Mouse (Mus musculus) left cerebral cortex, postnatal 14 days (tissue): ENCODE data around the gene N4bp1. TPM values are rescaled to one million over a fixed set of nuclear protein-coding genes. Genes with fewer than 3 reads are reported as not detected.

Source experiments
- DNase-seq, 2 experiments: peaks; one replicate each; pipeline ENCODE4 v3.0.0; 2021 to 2022; ENCODE audit warnings: low spot score in 2 of 2, mixed read lengths in 1 of 2
- intact Hi-C: fragments of 180-260 bp; cut with DNase I; formaldehyde crosslinking; loops from one replicate; pipeline ENCODE4 v1.15.1; 2025
- total RNA-seq, 2 experiments: library from RNA; stranded (reverse); gene quantifications; 2 replicates each; pipeline ENCODE4 v1.2.3; 2021

Gene N4bp1
- total RNA-seq, 2 experiments from 2014 or later, result 24.8 to 26.3 TPM

- intact Hi-C loops, result loop anchor here (5.0 kb wide), 3 partner anchors 95 to 315 kb away; no protein-coding TSS in a partner anchor
- DNase-seq, result no peak
These were observed 17.6 kb upstream of the N4bp1 start for GRCm38 (mm10) chr8:86902656-86903055.

- DNase-seq, result no peak
- intact Hi-C loops, result loop anchor here (5.0 kb wide), 3 partner anchors 95 to 315 kb away; no protein-coding TSS in a partner anchor
These were observed 16.9 kb upstream of the N4bp1 start for GRCm38 (mm10) chr8:86901972-86902371.

- no peak for DNase-seq
- intact Hi-C loops, result no loop called here
These were observed 12.8 kb upstream of the N4bp1 start for GRCm38 (mm10) chr8:86897726-86898419.

DNA sequence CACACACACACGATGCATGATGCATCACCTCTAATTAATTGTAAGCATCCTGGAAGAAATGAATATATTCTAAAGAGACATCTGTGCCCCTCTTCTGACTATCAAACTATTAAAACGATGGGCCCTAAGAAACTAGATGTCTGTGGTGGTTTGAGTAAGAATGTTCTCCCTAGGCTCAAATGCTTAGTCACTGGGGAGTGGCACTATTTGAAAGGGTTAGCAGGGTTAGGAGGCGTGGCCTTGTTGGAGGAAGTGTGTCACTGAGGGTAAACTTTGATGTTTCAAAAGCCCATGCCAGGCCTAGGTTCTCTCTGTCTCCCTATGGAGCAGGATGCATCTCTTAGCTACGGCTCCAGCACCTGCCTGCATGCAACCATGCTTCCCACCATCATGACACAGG, 10.3 kb upstream of the N4bp1 start:
- no peak for DNase-seq
- intact Hi-C loops, result no loop called here

DNA sequence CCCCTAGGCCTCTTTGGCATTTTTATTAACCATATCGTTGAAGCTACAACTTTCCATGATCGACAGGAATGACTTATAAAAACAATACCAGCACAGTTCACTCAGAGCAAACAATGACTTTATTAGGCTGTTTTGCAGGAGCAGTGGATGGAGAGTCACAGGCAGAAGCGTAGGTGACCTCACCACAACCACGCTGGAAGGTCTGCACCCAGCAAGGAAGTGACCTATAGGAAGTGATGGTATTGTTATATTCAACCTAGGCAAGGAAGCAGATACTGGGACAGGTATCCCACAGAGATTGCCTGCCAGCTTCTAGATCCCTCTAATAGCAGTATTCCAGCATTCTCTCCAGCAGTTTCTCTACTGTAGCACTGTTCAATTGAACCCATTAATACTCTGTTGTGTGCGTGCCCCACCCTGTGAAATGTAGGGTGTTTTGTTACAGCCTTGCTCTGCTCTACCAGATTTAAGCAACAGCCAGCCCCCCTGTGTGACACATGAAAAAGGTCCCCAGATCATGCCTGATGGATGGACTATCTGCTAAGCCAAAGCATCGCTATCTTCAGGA, 9.2 kb upstream of the N4bp1 start:
- no peak for DNase-seq
- intact Hi-C loops, result no loop called here

DNA sequence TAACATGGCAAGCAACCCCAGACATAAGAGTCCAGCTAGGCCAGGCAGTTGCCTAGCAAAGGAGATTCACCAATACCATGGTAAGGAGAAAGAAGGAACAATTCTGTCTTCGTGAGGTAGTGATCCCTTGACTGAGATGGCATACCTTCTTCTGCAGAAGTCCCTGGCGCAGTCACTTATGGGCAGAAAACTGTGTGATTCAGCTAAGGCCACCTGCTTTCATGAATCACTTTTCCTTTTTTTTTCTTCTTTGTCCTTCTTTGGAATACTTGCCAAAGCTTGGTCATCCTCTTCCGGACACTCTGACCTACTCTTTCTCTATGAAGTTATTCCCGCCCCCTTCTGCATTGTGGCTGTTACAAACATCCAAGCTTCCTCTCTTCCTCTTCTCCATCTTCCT, 8.5 kb upstream of the N4bp1 start:
- no peak for DNase-seq
- intact Hi-C loops, result no loop called here

DNA sequence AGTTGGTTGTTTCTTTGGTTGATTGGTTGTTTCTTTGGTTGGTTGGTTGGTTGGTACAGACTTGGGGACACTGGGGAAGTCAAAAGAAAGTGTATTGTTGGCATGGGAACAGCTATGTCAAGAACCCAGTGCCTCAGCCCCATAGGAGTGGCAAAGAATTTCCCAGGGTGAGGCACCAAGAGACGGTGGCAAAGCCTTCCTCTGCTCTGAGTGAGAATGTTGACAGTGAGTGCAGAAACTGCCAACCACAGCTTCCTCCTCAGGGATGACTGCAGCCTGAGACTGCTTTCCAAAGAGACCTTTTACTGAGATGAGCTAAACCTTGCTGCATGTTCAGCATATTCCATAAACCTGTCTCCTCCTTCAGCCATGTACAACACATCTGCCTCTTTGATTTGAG, 6.5 kb upstream of the N4bp1 start:
- DNase-seq, result no peak
- intact Hi-C loops, result no loop called here

GRCm38 (mm10) chr8:86888058-86888939, 3.2 kb upstream of the N4bp1 start:
- intact Hi-C loops, result loop anchor here (10.0 kb wide), 1 partner anchor 143 kb away; the partner anchor contains the start of genes Gm10638 and Siah1a
- DNase-seq, result no peak

GRCm38 (mm10) chr8:86884067-86884466, 991 bp downstream of the N4bp1 start:
- intact Hi-C loops, result loop anchor here (10.0 kb wide), 1 partner anchor 139 kb away; the partner anchor contains the start of genes Gm10638 and Siah1a
- DNase-seq, result peak; percentile 13 to 41

DNA sequence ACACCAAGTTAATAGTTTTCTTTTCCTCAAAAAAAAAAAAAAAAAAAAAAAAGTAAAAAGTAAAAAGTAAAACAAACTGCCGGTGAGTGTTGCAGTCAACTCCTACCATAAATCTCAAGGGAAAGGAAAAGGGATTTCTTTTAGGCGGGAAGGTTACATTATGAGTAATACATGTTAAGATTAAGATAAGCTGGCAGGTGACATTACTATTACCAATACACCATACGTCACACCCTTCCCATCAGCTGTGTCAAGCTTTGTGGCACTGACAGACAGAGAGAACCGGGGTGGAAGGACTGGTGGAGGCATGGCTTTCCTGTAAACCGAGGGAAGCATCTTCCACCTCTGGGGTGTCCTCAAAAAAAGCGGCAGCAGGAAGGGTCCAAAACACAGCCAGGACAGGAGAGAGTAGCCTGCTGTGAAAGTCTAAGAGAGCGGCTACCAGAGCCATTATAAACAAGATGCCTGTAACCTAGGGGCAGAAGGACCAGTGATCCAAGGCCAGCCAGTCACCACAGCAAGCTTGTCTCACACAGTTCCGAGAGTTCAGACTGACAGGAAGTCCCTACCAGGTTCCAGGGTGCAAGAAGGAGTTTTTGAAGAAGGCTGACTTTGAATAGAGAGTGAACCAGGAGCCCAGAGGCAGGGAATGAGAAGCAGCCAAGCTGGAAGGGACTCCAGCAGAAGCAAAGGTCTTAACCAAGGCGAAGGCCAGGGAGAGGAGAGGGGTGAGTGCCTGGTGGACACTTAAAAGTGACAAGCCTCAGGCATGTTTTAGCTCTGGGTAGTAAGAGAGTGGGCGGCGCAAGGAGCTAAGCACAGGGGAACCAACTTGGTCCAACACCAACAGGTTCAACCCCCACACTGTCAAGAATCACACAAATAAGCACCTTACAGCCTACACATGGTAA, 2.2 kb downstream of the N4bp1 start:
- intact Hi-C loops, result loop anchor here (10.0 kb wide), 1 partner anchor 138 kb away; the partner anchor contains the start of genes Gm10638 and Siah1a
- no peak for DNase-seq

DNA sequence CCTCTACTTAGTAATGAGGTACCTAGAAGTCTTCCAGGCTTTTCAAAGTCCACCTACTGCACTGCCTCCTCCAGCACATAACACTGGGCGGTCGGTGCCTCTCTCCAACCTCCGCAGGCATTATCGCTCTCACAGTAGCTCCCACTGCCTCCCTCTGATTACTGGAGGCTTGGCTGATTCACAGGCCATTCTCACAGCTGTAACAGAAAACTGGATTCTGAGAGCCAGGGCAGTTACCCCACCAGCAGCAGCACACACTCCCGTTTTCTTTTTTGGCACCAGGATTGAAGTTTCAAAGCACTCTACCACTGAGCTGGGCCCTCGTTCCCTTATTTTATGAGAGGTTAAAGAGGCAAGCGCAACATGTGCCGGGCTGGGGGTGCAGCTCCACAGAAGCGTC, 3.1 kb downstream of the N4bp1 start:
- DNase-seq, result no peak
- intact Hi-C loops, result loop anchor here (10.0 kb wide), 1 partner anchor 137 kb away; the partner anchor contains the start of genes Gm10638 and Siah1a

DNA sequence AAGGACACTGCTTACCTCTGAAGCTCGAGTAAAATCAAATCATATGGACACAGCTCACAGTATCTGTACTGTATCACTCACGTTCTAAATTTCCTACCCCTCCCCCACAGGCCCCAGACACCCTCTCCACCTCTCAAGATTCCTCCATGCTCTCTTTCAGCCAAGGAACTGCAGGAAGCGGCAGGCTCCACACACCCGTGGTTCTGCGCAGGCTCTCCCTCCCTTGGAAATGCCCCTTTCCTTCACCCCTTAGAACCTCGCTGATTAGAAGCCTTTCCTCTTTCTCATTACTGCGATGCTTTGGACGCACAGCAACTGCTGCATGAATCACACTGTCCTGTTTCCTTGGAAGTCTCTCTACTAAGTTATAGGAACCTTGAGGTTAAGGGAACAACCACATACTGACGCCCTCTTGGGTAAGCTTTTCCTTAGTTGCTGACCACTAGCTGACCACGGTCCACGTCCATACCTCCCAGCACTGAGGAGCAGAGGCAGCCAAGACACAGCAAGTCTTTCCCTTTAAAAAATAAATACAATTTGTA, 3.9 kb downstream of the N4bp1 start:
- no peak for DNase-seq
- intact Hi-C loops, result loop anchor here (10.0 kb wide), 1 partner anchor 136 kb away; the partner anchor contains the start of genes Gm10638 and Siah1a

- intact Hi-C loops, result no loop called here
- DNase-seq, result no peak
These were observed 8.2 kb downstream of the N4bp1 start for GRCm38 (mm10) chr8:86876831-86877230.

- no peak for DNase-seq
- intact Hi-C loops, result no loop called here
These were observed 11.0 kb downstream of the N4bp1 start for GRCm38 (mm10) chr8:86874055-86874454.

DNA sequence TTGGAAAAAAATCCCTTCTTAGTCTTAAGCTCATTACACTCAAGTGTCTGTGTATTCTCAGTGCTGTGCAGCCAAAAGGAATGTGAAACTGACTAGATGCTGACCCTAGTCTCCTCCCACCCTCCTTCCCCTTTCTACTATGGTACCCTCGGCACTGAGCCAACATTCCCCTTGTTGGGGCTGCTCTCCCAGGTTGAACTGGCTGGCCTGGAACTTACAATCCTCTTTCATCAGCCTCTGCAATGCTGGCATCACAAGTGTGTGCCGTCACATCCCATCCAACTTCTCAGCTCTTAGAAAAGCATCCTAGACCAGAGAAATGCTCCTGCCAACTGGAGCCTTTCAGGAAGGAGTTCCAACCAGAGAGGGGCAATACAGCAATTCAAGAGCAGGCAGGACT, 11.9 kb downstream of the N4bp1 start:
- intact Hi-C loops, result no loop called here
- peak in 1 of 2 experiments; percentile 52 for DNase-seq

DNA sequence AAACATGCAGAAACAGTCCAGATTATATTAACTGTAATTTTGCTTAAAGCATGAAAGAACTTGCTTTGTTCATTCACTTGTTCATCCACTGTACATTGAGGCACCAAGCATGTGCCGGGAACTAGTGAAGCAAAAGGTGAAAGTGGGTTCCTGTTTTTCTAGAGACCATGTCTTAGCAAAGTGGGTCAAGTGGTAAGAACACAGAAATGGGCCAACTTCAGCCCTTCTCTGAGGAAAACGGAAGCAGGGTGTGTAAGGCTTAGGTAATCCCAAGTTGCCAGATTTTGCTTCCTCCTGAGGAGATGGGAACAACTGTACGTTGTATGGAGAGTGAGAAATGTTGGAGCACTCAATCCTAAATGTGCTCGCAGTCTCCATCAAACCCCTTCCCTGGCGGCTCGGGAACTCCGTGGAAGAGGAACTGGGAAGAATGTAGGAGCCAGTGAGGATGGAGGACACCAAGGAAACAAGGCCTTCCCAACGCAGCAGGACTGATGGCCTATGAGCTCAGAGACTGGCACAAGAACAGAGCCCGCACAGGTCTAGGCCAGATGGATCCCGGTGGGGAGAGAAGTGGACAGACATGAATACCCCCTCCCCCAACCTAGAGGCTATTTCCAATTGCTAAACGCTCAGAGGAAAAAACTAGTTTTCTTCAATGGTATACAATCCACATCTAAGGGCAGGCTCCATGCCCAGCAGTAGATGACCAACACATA, 12.8 kb downstream of the N4bp1 start:
- DNase-seq, result no peak
- intact Hi-C loops, result no loop called here

GRCm38 (mm10) chr8:86871421-86871820, 13.6 kb downstream of the N4bp1 start:
- intact Hi-C loops, result no loop called here
- DNase-seq, result no peak

DNA sequence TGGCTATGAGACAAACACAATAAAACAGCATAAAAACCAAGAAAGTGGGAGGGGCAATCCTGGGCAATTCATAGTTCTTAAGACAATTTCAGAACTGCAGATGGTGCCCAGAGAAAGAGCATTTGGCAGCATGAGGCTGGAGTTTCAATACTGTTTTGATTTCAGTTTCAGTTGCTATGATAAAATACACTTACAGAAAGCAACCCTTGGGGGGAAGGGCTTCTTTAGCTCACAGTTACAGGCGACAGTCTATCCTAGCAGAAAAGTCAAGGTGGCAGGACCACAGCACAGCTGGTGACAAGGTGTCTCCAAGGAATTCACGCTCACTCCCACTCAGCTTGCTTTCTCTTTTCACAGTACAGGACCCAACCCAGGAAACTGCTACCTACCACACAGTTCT, 14.3 kb downstream of the N4bp1 start:
- intact Hi-C loops, result no loop called here
- no peak for DNase-seq
